Mouse (Mus musculus): ENCODE data around the gene D1Ertd622e.

DNA sequence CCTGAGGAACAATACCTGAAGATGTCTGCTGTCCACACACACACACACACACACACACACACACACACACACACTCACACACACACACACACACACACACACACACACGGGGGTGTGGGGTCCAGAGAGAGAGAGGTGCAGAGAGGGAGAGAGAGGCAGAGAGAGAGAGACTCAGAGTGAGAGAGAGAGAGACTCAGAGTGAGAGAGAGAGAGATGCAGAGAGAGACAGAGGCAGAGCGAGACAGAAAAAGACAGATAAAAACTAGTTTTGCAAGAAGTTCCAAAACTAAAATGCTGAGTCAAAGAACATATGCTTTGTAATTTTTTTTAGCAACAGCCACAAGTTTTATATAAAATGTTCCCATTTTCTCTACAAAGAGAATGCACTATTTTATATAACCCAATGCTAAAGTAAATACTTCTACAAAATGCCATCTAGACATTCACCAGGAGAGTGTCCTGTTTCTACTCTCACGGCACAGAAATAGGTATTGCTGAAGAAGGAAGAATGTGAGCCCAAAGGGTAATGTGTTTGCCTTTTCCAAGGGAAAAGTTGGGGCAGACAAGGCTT is 11.2 kb downstream of the D1Ertd622e start:
- TF ChIP-seq HCFC1 (IDR thresholded peaks at IDR 0.05; ENCODE audit: borderline replicate concordance, insufficient read depth, low read length) (no peak), CHD2 (IDR thresholded peaks at IDR 0.05; ENCODE audit: low read depth, low read length) (no peak), ZNF384 (IDR thresholded peaks at IDR 0.05; ENCODE audit: low read depth, low read length) (no peak), ZC3H11A (IDR thresholded peaks at IDR 0.05; ENCODE audit: borderline replicate concordance, low read depth, low read length) (no peak), MAFK (IDR thresholded peaks at IDR 0.05; ENCODE audit: insufficient read depth, low read depth, low read length) (no peak)

Measured in ES-E14 (cell line).